In the genomic region with DNA sequence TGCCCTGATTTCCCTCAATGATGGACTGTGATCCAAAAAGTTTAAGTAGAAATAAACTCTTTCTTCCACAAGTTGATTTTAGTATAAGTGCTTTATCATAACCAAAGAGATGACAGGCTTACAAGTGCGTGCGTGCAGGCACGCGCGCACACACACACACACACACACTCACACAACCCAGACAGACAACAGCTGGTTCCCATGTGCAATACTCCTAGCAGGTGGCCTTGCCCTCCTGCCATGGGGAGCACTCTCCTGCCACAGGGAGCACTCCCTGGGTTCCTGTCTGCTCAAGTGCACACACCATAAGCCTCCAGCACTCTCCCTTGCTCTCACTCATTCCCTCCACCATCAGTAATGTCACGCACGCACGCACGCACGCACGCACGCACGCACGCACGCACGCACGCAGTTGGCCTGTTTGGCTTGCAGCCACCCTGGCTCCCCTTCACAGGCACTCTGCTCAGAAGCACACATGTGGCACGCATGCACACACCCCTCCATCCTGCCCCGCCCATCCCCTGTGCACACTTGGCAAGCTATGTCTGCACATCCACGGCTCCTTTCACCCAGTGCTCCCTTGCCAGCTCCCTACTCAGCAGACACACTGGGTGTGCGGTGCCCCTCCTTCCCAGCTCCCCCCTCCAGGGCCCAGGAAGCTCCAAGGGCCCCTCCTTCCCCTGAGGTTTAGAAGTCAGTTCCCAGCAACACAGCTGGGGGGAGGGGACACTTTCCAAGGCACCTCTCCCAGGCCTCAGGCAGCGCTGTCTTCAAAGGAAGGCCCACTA, we compare ENCODE assay signal across 8 mouse cellular contexts. TPM values are rescaled to one million over a fixed set of nuclear protein-coding genes. Genes with fewer than 3 reads are reported as not detected.
DNase-seq lines count a peak whose midpoint lies in the region; ATAC-seq and TF ChIP-seq lines count a peak whose summit lies in the region.

No protein-coding gene starts in this region.

- DNase-seq in heart, postnatal 14 days: no peak
- no peak for DNase-seq in forebrain, embryonic 10.5 days (ENCODE audit: extremely low spot score, low spot score)
- DNase-seq in lung, postnatal 0 days (ENCODE audit: low spot score): peak; percentile 53
- DNase-seq in embryo, embryonic 10 days (ENCODE audit: low spot score): no peak
- DNase-seq in frontal cortex, postnatal 14 days (ENCODE audit: low spot score in 2 of 2): no peak
- DNase-seq in right cerebral cortex, postnatal 4 days: no peak

- intact Hi-C loops in heart, postnatal 14 days (cut with DNase I): no loop called here

- no peaks in the 10 kb centered on the region for H3K9me3 ChIP-seq in heart, embryonic 11.5 days (replicated peaks; ENCODE audit: control insufficient read depth, low read length)
- H3K9me3 ChIP-seq in E14TG2a.4 (ENCODE audit: low read length): no peaks in the 10 kb centered on the region
- H3K9me3 ChIP-seq in forebrain, embryonic 10.5 days: no peaks in the 10 kb centered on the region
- H3K9me3 ChIP-seq in lung, postnatal 0 days (ENCODE audit: low read length): no peaks in the 10 kb centered on the region

- peak overlapping the region; percentile 43; the same call in 1 of the 2 replicates for H3K9ac ChIP-seq in heart, embryonic 11.5 days (ENCODE audit: low read depth, low read length)
- H3K9ac ChIP-seq in lung, postnatal 0 days (replicated peaks; ENCODE audit: low read depth): no peak overlapping the region

- 76% methylated on average over 22 of the region's 22 CpGs for WGBS in heart, embryonic 11.5 days (ENCODE audit: insufficient replicate concordance)
- WGBS in forebrain, embryonic 10.5 days: 81% methylated on average over 22 of the region's 22 CpGs
- 55% methylated on average over 22 of the region's 22 CpGs for WGBS in lung, postnatal 0 days

- no peak overlapping the region for H3K4me3 ChIP-seq in heart, embryonic 11.5 days (ENCODE audit: low read depth, low read length)
- peak overlapping the region; percentile 54 for H3K4me3 ChIP-seq in E14TG2a.4 (replicated peaks; ENCODE audit: low read length)
- H3K4me3 ChIP-seq in forebrain, embryonic 10.5 days: 0 out of 2 replicates have a peak overlapping the region, but pooled peaks have one; percentile 0
- no peak overlapping the region for H3K4me3 ChIP-seq in lung, postnatal 0 days (ENCODE audit: low read depth, low read length)

- H3K4me2 ChIP-seq in heart, embryonic 11.5 days: no peak overlapping the region
- H3K4me2 ChIP-seq in lung, postnatal 0 days (replicated peaks; ENCODE audit: low read depth, low read length): no peak overlapping the region

- peaks cover 83% of the 10 kb centered on the region for H3K4me1 ChIP-seq in heart, embryonic 11.5 days (ENCODE audit: control insufficient read depth, insufficient read depth, low read length)
- H3K4me1 ChIP-seq in E14TG2a.4 (replicated peaks; ENCODE audit: low read depth, low read length): peaks cover 100% of the 10 kb centered on the region
- H3K4me1 ChIP-seq in forebrain, embryonic 10.5 days: peaks cover 95% of the 10 kb centered on the region
- H3K4me1 ChIP-seq in lung, postnatal 0 days (ENCODE audit: insufficient read depth, low read depth, low read length): peaks cover 47% of the 10 kb centered on the region

- no peaks in the 10 kb centered on the region for H3K27me3 ChIP-seq in heart, embryonic 11.5 days (ENCODE audit: control insufficient read depth, insufficient read depth, low read length)
- no peaks in the 10 kb centered on the region for H3K27me3 ChIP-seq in E14TG2a.4 (ENCODE audit: insufficient read depth, low read length)
- no peaks in the 10 kb centered on the region for H3K27me3 ChIP-seq in forebrain, embryonic 10.5 days (ENCODE audit: poor library complexity, severe bottlenecking)
- no peaks in the 10 kb centered on the region for H3K27me3 ChIP-seq in lung, postnatal 0 days (replicated peaks; ENCODE audit: insufficient read depth, low read length)

- H3K27ac ChIP-seq in heart, embryonic 11.5 days (ENCODE audit: low read depth, low read length): peak overlapping the region; percentile 41
- peak overlapping the region; percentile 86 for H3K27ac ChIP-seq in forebrain, embryonic 10.5 days
- H3K27ac ChIP-seq in lung, postnatal 0 days (ENCODE audit: low read length): no peak overlapping the region

- no peaks in the 10 kb centered on the region for H3K36me3 ChIP-seq in heart, embryonic 11.5 days (ENCODE audit: control insufficient read depth, insufficient read depth, low read length)
- peaks cover 29% of the 10 kb centered on the region for H3K36me3 ChIP-seq in E14TG2a.4 (ENCODE audit: insufficient read depth, low read length)
- peaks cover 15% of the 10 kb centered on the region for H3K36me3 ChIP-seq in forebrain, embryonic 10.5 days (replicated peaks)
- H3K36me3 ChIP-seq in lung, postnatal 0 days (ENCODE audit: insufficient read depth, low read length): 0 out of 2 replicates have a peak, but pooled peaks cover 3% of the 10 kb centered on the region

- ATAC-seq in heart, embryonic 11.5 days (replicated peaks; ENCODE audit: insufficient number of reproducible peaks, low FRiP score, low TSS enrichment): 0 out of 2 replicates have a peak, but pooled peaks have one; percentile 11
- ATAC-seq in lung, postnatal 0 days: peak; percentile 36

- TF ChIP-seq EP300 in lung, postnatal 0 days (IDR thresholded peaks at IDR 0.05): no peak

- no peak for TF ChIP-seq CTCF in E14TG2a.4 (conservative IDR thresholded peaks at IDR 0.05; ENCODE audit: low read length)
- TF ChIP-seq CTCF in lung, postnatal 0 days (IDR thresholded peaks at IDR 0.05): no peak

RNA-seq across cellular contexts. Expression of a gene that starts 22.4 kb away (rescaled TPM):
- 14.3 and 18.8 TPM in 2 replicates for polyA plus RNA-seq in heart, embryonic 11.5 days (2014; fragmentation: Nextera tagmentation; extraction: Ambion mirVana)
- total RNA-seq in heart, postnatal 14 days (2021): 10 to 100 TPM; 89.1 to 98.5 TPM
- polyA plus RNA-seq in forebrain, embryonic 10.5 days (2016; fragmentation: Nextera tagmentation; extraction: Ambion mirVana): 15.7 and 17.8 TPM in 2 replicates
- polyA plus RNA-seq in lung, postnatal 0 days (2015; fragmentation: Nextera tagmentation; extraction: Ambion mirVana): 20.2 and 23.9 TPM in 2 replicates

Comparison
In these comparisons a context has a peak if more than half of its experiments do, and no peak if none do; other contexts are left out.
1. H3K4me3 ChIP-seq: peak in E14TG2a.4 (single experiment) and forebrain, embryonic 10.5 days (single experiment); none in heart, embryonic 11.5 days (single experiment) and lung, postnatal 0 days (single experiment).